Comparison of ENCODE assay signal across 13 mouse cellular contexts in genomic region chr6:53808801-53809200, GRCm38 (mm10). TPM values are rescaled to one million over a fixed set of nuclear protein-coding genes. Genes with fewer than 3 reads are reported as not detected.
"Had no signal": no experiment of that assay in that cellular context is flagged by ENCODE, and none has a peak within 500 bp of the region (broad histone marks: within the 10 kb centered on the region; RNA-seq: fewer than 3 reads in every experiment).

No protein-coding gene starts in this region.

- H3K36me3 ChIP-seq: limb, embryonic 13.5 days; midbrain, embryonic 12.5 days; neural tube, embryonic 13.5 days; stomach, embryonic 15.5 days had no signal

- H3K9ac ChIP-seq: limb, embryonic 13.5 days; liver, embryonic 14.5 days; midbrain, embryonic 12.5 days; neural tube, embryonic 13.5 days; stomach, embryonic 15.5 days had no signal

- H3K4me2 ChIP-seq: limb, embryonic 13.5 days; midbrain, embryonic 12.5 days; neural tube, embryonic 13.5 days; stomach, embryonic 15.5 days had no signal

- DNase-seq: layer of hippocampus, adult 9-11 months; layer of hippocampus, postnatal 36 days; lung, adult 2 months; right cerebral cortex, postnatal 14 days; thymus, adult 2 months; thymus, postnatal 36 days had no signal

- H3K4me3 ChIP-seq: limb, embryonic 13.5 days; midbrain, embryonic 12.5 days; neural tube, embryonic 13.5 days; stomach, embryonic 15.5 days had no signal

- ATAC-seq: midbrain, embryonic 16.5 days had no signal

- H3K9me3 ChIP-seq: limb, embryonic 13.5 days; midbrain, embryonic 12.5 days; neural tube, embryonic 13.5 days; stomach, embryonic 15.5 days had no signal

- H3K27ac ChIP-seq: limb, embryonic 13.5 days; liver, embryonic 14.5 days; midbrain, embryonic 12.5 days; neural tube, embryonic 13.5 days; stomach, embryonic 15.5 days had no signal

- H3K27me3 ChIP-seq: limb, embryonic 13.5 days; neural tube, embryonic 13.5 days; stomach, embryonic 15.5 days had no signal

- H3K4me1 ChIP-seq: midbrain, embryonic 12.5 days had no signal

RNA-seq across cellular contexts. Expression of gene Tril, which starts 11.8 kb away (rescaled TPM):
- total RNA-seq: megakaryocyte-erythroid progenitor cell, adult 5-6 weeks had no signal
